Mouse (Mus musculus) NIH3T3 (cell line): Measurements from ENCODE around the gene Pdf.
"Not testable (repeated sequence)": the region's sequence is repeated elsewhere in the genome, so short reads cannot be mapped to it uniquely, and the experiment has no call there.

Experiments used
- DNase-seq: peaks from one replicate; pipeline ENCODE4 v3.0.0-alpha.2; 2012; ENCODE audit warnings: low read depth

Gene Pdf

GRCm38 (mm10) chr8:107036626-107037025 is 11.8 kb downstream of the Pdf start:
- no peak for DNase-seq

DNA sequence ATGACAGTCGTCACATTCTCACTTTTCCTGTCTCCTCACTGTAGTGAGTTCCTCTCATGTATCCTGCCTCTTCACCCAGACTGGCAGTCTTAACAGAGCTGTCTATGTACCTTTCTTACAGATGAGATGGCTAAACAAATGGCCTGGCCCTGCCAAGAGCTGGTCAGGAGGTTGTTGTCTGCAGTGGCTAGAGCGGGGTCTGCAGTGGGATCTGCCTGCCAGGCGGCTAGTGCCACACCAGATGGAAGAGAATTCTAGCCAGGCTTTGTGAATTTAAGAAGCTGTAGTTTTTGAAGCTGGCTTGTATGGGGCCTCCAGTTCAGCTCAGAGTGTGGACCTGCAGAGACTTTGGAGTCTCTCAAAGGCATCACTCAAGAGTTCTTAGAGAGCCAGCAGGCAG is 12.8 kb downstream of the Pdf start:
- DNase-seq = no peak

GRCm38 (mm10) chr8:107033609-107034008 is 14.8 kb downstream of the Pdf start:
- DNase-seq = not testable (repeated sequence)

- peak; percentile 48 for DNase-seq
Observed at GRCm38 (mm10) chr8:107031577-107032090, 16.8 kb downstream of the Pdf start.

DNA sequence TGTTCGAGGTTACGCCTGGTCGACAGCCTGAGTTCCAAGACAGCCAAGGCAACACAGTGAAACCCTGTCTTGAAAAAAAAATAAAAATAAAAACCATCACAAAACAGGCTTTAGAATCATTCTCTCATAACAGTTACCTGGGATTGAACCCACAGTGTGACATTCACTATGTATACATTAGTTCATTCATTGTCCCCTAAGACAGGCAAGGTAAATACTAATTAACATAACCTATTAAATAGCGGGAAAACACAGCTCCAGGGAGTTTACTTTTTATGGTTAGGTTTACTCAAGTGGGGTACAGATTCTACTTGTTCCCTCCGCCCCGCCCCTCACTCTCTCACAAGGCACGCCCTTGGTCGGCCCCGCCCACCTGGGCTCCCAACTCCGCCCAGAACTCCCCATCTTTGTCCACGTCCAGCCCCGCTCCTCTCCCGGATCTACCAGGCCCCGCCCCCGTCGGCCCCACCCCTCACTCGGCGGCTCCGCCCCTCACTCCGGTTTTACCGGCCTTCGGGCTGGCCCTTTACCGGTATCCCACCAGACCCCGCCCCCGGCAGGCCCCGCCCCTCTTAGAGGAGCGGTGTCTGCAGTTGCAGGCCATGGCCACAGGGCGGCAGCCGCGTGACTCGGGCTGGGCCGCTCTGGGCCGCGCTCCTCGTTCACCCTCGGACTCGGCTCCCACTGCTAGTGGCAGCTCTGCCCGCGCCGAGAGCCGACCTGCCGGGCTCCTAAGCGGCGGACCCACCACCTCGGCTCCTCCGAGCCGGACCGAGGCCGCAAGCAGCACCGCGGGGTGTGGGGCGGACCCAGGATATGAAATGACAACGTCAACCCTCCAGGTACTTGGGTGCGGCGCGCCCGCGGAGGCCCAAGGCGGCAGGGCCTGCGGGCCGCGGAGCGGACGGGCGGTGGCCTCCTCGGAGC is 17.5 kb downstream of the Pdf start, which contains the start of gene Vps4a:
TSS of gene Vps4a (plus strand) at position 573 of the 927 bp plus-strand sequence.
- DNase-seq = peak; percentile 97

- no peak for DNase-seq
Observed at GRCm38 (mm10) chr8:107030058-107030457, 18.4 kb downstream of the Pdf start.

GRCm38 (mm10) chr8:107029310-107029709 is 19.1 kb downstream of the Pdf start:
- peak; percentile 71 for DNase-seq

DNA sequence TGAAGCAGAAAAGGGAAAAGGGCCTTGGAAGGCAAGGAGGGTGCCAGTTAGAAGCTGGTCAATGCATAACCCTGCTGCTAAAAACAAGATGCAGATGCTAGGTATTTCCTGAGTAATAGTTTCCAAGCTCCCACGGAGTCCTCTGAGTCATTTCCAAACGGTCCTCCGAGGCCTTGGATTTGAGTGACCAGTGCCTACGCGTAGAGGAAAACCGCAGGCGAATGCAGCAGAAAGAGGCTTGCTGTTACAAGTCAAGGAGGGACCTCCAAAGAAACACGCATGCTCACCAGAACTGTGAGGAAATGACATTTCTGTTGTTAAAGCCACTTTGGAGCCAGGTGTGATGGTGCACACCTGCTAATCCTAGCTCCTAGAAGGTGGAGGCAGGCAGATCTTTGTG is 24.9 kb downstream of the Pdf start:
- peak; percentile 51 for DNase-seq

DNA sequence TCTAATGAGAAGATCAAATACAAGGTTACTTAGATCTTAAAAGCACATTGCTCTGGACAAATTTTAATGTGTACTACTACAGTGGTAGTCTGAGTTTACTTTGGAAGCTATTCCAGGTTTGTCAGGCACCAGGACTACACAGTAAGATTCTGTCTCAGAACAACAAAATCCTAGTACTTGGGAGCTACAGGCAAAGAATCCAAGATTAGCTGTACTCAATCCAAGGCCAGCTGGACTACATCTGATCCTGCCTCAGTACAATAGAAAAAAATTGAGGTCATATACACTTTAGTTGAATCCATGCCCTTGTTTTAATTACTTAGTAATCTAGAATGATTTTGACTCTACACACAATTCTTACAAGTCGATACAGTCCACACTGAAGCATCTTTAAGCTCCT is 33.5 kb downstream of the Pdf start:
- no peak for DNase-seq

- no peak for DNase-seq
Observed at GRCm38 (mm10) chr8:107012666-107013065, 35.7 kb downstream of the Pdf start.

DNA sequence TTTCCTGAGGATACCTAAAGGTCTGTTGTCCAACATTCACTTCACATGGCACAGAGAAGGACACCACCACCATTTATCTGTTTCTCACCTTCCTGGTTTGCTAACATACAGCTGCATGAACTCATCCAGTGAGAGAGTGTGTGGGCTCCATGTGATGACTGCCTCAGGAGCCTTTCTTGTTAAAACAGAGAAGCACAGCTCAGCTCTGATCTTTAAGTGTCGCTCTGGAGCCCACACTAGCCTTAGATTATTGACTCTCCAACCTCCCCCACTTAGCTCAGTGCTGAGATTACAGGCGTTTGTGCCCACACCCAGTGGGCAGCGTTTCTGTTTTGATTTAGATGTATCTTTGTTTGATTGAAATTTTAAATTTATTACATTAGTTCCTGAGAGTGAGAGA is 40.6 kb downstream of the Pdf start:
- no peak for DNase-seq

GRCm38 (mm10) chr8:107002532-107002931 is 45.9 kb downstream of the Pdf start:
- peak; percentile 95 for DNase-seq

DNA sequence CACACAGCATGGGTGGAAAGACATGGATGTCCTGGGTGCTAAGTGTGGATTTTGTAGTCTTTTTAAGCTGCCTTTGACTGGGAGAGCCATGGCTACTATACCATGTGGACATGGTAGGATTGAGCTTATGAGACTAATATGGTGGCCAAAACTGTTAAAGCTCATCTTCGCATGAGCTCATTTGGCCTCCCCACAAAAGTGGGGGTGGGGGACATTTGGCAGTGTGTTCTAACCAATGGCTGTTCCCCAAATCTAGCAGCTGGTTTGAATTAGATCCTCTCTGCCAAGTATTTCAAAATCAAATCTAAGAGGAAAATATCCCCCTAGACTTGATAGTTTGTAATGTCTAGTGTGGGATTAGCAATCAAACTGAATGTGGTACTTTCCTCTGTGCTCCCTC is 49.3 kb downstream of the Pdf start:
- peak; percentile 94 for DNase-seq

- DNase-seq = no peak
Observed at GRCm38 (mm10) chr8:106997416-106997815, 51.0 kb downstream of the Pdf start.

DNA sequence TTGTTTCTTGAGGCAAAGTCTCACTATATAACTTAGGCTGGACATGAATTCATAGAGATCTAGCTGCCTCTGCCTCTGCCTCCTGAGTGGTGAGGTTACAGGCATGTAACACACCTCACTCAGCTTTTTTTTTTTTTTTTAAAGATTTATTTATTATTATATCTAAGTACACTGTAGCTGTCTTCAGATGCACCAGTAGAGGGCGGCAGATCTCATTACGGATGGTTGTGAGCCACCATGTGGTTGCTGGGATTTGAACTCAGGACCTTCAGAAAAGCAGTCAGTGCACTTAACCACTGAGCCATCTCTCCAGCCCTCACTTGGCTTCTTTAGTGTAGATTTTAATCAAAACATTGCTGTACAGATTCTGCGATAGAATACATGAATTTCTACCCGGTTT is 52.1 kb downstream of the Pdf start:
- not testable (repeated sequence) for DNase-seq
